Mouse (Mus musculus) kidney, embryonic 14.5 days (tissue): Measurements from ENCODE around the gene Tmbim7. TPM values are rescaled to one million over a fixed set of nuclear protein-coding genes. Genes with fewer than 3 reads are reported as not detected.

Experiments used
- ATAC-seq: fragments of 200-750 bp; cut with Nextera tagmentation; 2 replicates; pipeline ENCODE4 v1.8.0; 2017; ENCODE audit warnings: moderate number of reproducible peaks, mild to moderate bottlenecking, moderate TSS enrichment, moderate library complexity; ENCODE audit not compliant: low FRiP score, low TSS enrichment
- H3K27ac ChIP-seq: fragments of 300-500 bp; sonication (generic); 2 replicates; pipeline ENCODE4 v1.5.1; 2014; ENCODE audit warnings: low read depth, mild to moderate bottlenecking, low read length, moderate library complexity, mixed read lengths
- H3K27me3 ChIP-seq: fragments of 300-500 bp; sonication (generic); 2 replicates; pipeline ENCODE4 v1.6.1; 2014; ENCODE audit warnings: mild to moderate bottlenecking, low read length; ENCODE audit not compliant: control insufficient read depth, insufficient read depth
- H3K36me3 ChIP-seq: fragments of 300-500 bp; sonication (generic); 2 replicates; pipeline ENCODE4 v1.6.1; 2014; ENCODE audit warnings: low read length, mixed read lengths; ENCODE audit not compliant: control insufficient read depth, insufficient read depth
- H3K4me1 ChIP-seq: fragments of 300-500 bp; sonication (generic); 2 replicates; pipeline ENCODE4 v1.6.1; 2014; ENCODE audit warnings: low read length, mixed read lengths; ENCODE audit not compliant: control insufficient read depth, insufficient read depth
- H3K4me2 ChIP-seq: fragments of 300-500 bp; sonication (generic); replicated peaks from 2 replicates; pipeline ENCODE4 v1.6.1; 2014; ENCODE audit warnings: low read depth, mild to moderate bottlenecking, low read length
- H3K4me3 ChIP-seq: fragments of 300-500 bp; sonication (generic); 2 replicates; pipeline ENCODE4 v1.5.1; 2014; ENCODE audit warnings: mild to moderate bottlenecking, low read length
- H3K9ac ChIP-seq: fragments of 300-500 bp; sonication (generic); 2 replicates; pipeline ENCODE4 v1.6.1; 2014; ENCODE audit warnings: low read depth, mild to moderate bottlenecking, low read length, moderate library complexity
- H3K9me3 ChIP-seq: fragments of 300-500 bp; sonication (generic); 2 replicates; pipeline ENCODE4 v1.6.1; 2016; ENCODE audit warnings: low read length; ENCODE audit not compliant: control insufficient read depth
- WGBS: fragments of 180-500 bp; shearing (Covaris S2); extraction: QIAGEN DNeasy Blood & Tissue Kit; methylation state at CpG from one replicate; pipeline ENCODE4 v1.1.7; 2014; 5-methylcytosine and 5-hydroxymethylcytosine counted together
- polyA plus RNA-seq: library from polyadenylated mRNA; unstranded; fragments of >200 nt; fragmentation: Nextera tagmentation; extraction: Ambion mirVana; gene quantifications from 2 replicates; pipeline ENCODE4 v1.2.1, GENCODE M21; 2014

Gene Tmbim7
- polyA plus RNA-seq, 1 experiment from 2014 or later = not detected

DNA sequence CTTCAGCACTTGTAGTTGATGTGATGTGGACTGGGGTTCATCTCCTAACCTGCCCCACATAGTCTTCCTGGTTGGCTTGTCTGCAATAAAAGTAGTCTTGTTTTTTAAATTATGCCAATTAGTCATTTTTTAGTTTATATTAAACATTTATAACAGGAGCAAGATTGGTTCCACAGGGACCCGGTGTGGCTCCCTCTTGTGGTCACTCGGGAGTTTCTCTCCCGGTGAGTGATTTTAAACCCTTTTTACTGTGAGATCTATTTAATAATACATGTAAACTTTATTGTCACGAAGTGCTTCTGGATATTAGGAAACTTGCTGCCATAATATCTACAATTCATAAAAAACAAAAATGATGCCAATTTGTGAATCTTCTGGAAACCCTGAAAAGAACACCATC is 17.0 kb upstream of the Tmbim7 start:
- H3K4me1 ChIP-seq = no peaks in the 10 kb centered on the region
- no peak overlapping the region for H3K9ac ChIP-seq
- whole genome bisulfite sequencing = 76% methylated on average over 4 of the region's 4 CpGs
- no peak overlapping the region for H3K4me3 ChIP-seq
- no peak overlapping the region for H3K4me2 ChIP-seq
- H3K36me3 ChIP-seq = peaks cover 3% of the 10 kb centered on the region; the same call in 1 of the 2 replicates
- H3K27ac ChIP-seq = no peak overlapping the region
- ATAC-seq = no peak
- H3K27me3 ChIP-seq = no peaks in the 10 kb centered on the region
- H3K9me3 ChIP-seq = no peaks in the 10 kb centered on the region

DNA sequence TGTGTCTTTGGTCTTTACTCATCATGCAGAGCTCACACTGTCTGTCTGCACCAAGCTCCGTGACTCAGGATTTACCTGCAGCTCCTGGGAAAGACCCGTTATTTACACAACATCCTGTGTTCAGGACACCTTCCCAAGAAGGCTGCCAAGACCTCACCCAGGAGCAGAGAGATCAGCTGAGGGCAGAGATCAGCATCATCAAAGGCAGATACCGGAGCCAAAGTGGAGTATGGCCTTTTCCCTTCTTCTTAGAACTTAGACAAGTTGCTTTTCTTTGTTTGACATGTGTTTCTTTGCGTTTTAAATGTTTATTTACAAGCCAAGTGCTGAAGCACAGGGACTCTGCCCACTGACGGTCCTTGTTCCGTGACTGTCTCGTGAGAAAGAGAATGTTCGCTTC is 15.7 kb upstream of the Tmbim7 start:
- no peaks in the 10 kb centered on the region for H3K9me3 ChIP-seq
- H3K27ac ChIP-seq = no peak overlapping the region
- no peak overlapping the region for H3K4me2 ChIP-seq
- 81% methylated on average over 8 of the region's 8 CpGs for WGBS
- H3K9ac ChIP-seq = no peak overlapping the region
- H3K36me3 ChIP-seq = peaks cover 7% of the 10 kb centered on the region; the same call in 1 of the 2 replicates
- no peak for ATAC-seq
- H3K27me3 ChIP-seq = no peaks in the 10 kb centered on the region
- no peak overlapping the region for H3K4me3 ChIP-seq
- no peaks in the 10 kb centered on the region for H3K4me1 ChIP-seq

DNA sequence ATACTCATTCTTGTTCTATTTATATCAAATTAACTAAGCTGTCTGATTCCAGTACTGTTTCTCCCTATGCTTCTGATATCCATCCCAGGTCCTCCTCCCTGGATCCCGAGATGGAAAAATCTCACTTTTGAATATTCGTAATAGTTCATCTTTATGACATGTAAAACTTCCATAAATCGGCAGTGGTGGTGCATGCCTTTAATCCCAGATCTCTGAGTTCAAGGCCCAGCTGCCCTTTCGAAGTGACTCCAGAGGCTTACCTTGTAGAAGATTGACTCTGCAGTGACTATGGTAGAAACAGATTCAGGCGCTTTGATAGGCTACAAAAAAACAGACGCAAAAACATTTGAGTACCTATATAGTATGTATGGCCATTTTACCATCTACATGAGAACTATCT is 6.4 kb upstream of the Tmbim7 start:
- Histone ChIP-seq H3K9ac (no peak overlapping the region), H3K9me3 (no peaks in the 10 kb centered on the region), H3K4me3 (no peak overlapping the region), H3K27ac (no peak overlapping the region), H3K4me2 (no peak overlapping the region), H3K4me1 (0 out of 2 replicates have a peak, but pooled peaks cover 6% of the 10 kb centered on the region), H3K27me3 (no peaks in the 10 kb centered on the region), H3K36me3 (peaks cover 41% of the 10 kb centered on the region)
- 93% methylated on average over 6 of the region's 6 CpGs for WGBS
- no peak for ATAC-seq

DNA sequence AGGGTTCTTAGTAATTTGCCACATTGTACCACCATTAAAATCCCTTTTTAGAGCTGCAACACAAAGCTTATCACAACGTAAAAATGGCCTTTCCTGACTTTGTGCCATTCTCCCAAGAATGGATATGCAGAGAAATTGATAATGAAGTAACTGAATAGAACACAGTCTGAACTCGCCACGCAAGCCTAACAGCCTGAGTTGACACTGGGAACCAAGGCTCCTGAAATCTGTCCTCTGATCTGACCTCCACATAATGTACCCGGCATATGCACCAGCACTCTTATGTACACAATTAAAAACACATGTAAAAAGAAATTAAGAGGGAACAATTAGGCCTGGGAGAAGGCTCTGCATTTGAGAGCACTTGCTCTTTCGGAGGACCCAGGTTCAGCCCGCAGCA is 5.7 kb upstream of the Tmbim7 start:
- Histone ChIP-seq H3K9me3 (no peaks in the 10 kb centered on the region), H3K27ac (no peak overlapping the region), H3K9ac (no peak overlapping the region), H3K4me2 (no peak overlapping the region), H3K4me1 (0 out of 2 replicates have a peak, but pooled peaks cover 6% of the 10 kb centered on the region), H3K36me3 (peaks cover 39% of the 10 kb centered on the region), H3K27me3 (no peaks in the 10 kb centered on the region), H3K4me3 (no peak overlapping the region)
- ATAC-seq = no peak
- 87% methylated on average over 6 of the region's 6 CpGs for WGBS

DNA sequence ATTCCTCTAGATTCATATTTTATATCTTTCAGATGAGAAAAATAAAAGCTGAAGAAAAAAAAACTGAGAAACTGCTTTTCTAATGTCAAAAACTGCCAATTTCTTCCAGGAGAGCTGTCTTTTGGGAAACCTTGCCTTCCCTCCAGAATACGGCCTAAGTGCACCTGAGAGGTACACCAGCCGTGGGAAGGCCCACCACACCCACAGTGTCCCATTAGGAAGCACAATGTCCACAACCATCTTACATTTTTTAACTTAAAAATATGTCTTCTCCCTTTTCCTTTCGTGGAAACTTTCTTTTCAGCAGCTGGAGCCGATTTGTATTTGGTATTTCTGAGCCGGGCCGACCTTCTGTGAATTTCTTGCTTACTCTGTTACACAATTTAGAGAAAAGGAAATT is 4.4 kb upstream of the Tmbim7 start:
- H3K9ac ChIP-seq = peak overlapping the region; percentile 88

DNA sequence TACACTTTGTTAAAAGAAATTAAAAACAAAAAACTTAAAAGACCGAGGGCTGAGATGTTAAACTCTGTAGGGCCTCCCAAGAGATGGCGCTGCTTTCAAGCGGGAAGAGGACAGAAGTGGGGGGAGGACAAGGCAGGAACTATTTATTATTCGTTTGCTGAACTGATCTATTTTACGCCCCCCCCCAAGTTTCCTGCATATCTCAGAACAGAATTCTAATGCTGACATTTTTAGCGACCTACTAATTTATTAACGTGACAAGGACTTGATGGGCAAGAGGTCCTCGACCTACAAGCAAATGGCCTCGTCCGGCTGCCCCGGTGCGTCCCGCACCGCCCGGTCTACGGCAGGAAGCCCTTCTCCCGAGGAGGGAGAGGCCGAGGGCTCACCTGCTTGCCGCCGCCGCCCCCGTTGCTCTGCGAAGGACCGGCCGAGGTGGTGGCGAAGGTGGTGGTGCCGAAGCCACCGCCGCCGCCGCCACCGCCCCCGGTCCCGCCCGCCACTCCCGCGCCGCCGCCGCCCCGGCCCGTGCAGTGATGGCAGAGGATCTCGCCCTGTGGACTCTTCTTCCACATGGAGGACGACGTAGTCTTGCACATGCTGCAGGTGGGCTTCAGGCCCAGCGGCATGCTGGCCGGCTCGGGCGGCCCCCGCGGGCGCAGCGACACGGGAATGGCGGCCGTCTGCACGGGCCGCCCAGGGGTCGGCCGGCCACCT is 3.8 kb upstream of the Tmbim7 start:
- Histone ChIP-seq H3K4me1 (0 out of 2 replicates have a peak, but pooled peaks cover 6% of the 10 kb centered on the region), H3K4me2 (peak overlapping the region; percentile 64), H3K27ac (peak overlapping the region; percentile 90), H3K4me3 (peak overlapping the region; percentile 83), H3K9me3 (no peaks in the 10 kb centered on the region), H3K27me3 (no peaks in the 10 kb centered on the region), H3K9ac (peak overlapping the region; percentile 88), H3K36me3 (peaks cover 26% of the 10 kb centered on the region)
- peak; percentile 61 for ATAC-seq
- WGBS = under 1% methylated on average over 45 of the region's 60 CpGs

More for the DNA sequence above, 4.4 kb upstream of the Tmbim7 start:
- H3K4me3 ChIP-seq = peak overlapping the region; percentile 83
- H3K27me3 ChIP-seq = no peaks in the 10 kb centered on the region
- no peak overlapping the region for H3K27ac ChIP-seq
- H3K9me3 ChIP-seq = no peaks in the 10 kb centered on the region
- H3K36me3 ChIP-seq = peaks cover 32% of the 10 kb centered on the region
- peak overlapping the region; percentile 64 for H3K4me2 ChIP-seq
- 23% methylated on average over 6 of the region's 6 CpGs for WGBS
- H3K4me1 ChIP-seq = 0 out of 2 replicates have a peak, but pooled peaks cover 6% of the 10 kb centered on the region
- ATAC-seq = no peak

DNA sequence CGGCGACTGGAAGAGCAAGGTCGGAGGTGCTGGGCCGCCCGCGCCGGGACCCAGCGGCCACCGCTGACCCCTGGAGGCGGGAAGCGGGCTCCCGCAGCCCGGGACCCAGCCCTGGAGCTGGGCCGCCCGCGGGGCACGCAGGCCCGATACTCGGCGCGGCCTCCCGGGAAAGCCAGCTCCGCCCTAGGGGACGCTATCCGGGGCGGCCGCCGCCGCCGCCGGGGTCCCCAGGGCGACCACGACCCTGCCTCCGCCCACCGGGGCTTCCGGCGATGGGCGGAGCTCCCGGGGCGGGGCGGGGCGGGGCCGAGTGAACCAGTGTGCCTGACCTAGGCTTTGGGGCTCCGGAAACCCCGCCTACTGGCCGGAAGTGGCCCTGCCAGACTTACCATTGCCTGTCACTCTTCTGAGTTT is 3.3 kb upstream of the Tmbim7 start:
- peak; percentile 98 for ATAC-seq
- H3K4me2 ChIP-seq = peak overlapping the region; percentile 64
- H3K27me3 ChIP-seq = no peaks in the 10 kb centered on the region
- 0 out of 2 replicates have a peak, but pooled peaks cover 6% of the 10 kb centered on the region for H3K4me1 ChIP-seq
- peak overlapping the region; percentile 90 for H3K27ac ChIP-seq
- peak overlapping the region; percentile 83 for H3K4me3 ChIP-seq
- H3K36me3 ChIP-seq = peaks cover 22% of the 10 kb centered on the region
- WGBS = under 1% methylated on average over 27 of the region's 46 CpGs
- H3K9ac ChIP-seq = peak overlapping the region; percentile 88
- no peaks in the 10 kb centered on the region for H3K9me3 ChIP-seq

DNA sequence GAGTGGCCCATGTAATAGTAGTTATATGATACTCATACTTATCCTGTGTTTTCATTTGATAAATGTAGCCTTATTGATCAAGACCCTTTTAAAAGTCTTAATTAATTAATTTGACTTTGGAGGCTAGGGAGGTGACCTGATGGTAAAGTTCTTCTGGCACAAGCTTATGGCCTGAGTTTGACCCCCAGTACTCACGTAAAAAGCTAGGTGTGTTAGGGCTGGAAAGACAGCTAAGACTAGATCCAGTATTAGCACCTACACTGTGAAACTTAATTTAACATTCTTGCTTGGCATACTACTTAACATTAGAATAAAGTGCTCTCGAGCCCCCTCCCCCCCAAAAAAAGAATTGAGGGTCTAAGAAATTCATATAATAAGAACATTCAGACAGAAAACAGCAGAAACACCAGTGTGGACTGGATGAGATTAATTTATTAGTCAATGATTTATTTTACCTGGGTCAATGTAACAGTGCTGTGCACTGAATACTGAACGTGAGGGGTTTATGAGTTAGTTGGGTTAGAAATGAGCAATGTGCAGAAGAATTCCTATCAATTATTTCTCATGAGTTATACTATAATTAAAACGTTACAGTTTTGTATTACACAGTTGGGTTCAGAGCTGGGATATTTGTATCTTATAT is 2.7 kb upstream of the Tmbim7 start:
- Histone ChIP-seq H3K9ac (no peak overlapping the region), H3K27ac (no peak overlapping the region), H3K9me3 (no peaks in the 10 kb centered on the region), H3K4me2 (peak overlapping the region; percentile 64; the same call in 1 of the 2 replicates), H3K4me1 (0 out of 2 replicates have a peak, but pooled peaks cover 6% of the 10 kb centered on the region), H3K27me3 (no peaks in the 10 kb centered on the region), H3K4me3 (no peak overlapping the region), H3K36me3 (peaks cover 17% of the 10 kb centered on the region)
- ATAC-seq = 0 out of 2 replicates have a peak, but pooled peaks have one; percentile 3
- WGBS = 37% methylated on average over 4 of the region's 4 CpGs

DNA sequence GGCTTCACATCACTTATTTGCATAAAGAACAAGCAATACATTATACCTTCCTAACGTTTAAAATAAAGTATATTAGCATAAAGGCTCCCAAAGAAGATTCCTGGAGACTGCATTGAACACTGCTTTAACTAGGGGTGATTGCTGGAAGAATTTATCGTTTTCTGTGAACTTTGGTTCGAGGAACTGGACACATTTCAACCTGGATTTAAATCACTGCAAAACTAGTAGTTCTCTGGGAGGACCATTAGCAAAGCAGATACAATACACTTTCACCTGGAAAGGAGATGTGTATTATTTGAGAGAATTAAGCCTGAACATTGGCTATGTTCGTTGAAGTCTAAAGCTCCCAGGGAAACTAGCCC is 2.2 kb upstream of the Tmbim7 start:
- Histone ChIP-seq H3K4me1 (0 out of 2 replicates have a peak, but pooled peaks cover 6% of the 10 kb centered on the region), H3K9me3 (no peaks in the 10 kb centered on the region), H3K4me2 (no peak overlapping the region), H3K27me3 (no peaks in the 10 kb centered on the region), H3K36me3 (peaks cover 15% of the 10 kb centered on the region), H3K4me3 (no peak overlapping the region), H3K9ac (no peak overlapping the region), H3K27ac (no peak overlapping the region)
- WGBS = 67% methylated on average over 4 of the region's 4 CpGs
- ATAC-seq = no peak
